13 mouse cellular contexts compared by ENCODE assay signal in genomic region chr3:137818713-137819112, GRCm38 (mm10). TPM values are rescaled to one million over a fixed set of nuclear protein-coding genes. Genes with fewer than 3 reads are reported as not detected.
DNase-seq lines count a peak whose midpoint lies in the region; ATAC-seq lines count a peak whose summit lies in the region.
"Had no signal": no experiment of that assay in that cellular context is flagged by ENCODE, and none has a peak within 500 bp of the region (broad histone marks: within the 10 kb centered on the region; RNA-seq: fewer than 3 reads in every experiment).

No protein-coding gene starts in this region.

- H3K27ac ChIP-seq in forebrain, embryonic 14.5 days (ENCODE audit: low read depth, low read length): no peak overlapping the region
- H3K27ac ChIP-seq in forebrain, embryonic 13.5 days: no peak overlapping the region
- H3K27ac ChIP-seq in kidney, embryonic 15.5 days: no peak overlapping the region
- H3K27ac ChIP-seq: embryonic facial prominence, embryonic 15.5 days; heart, embryonic 15.5 days; liver, embryonic 12.5 days; macrophage had no signal

- WGBS in forebrain, embryonic 14.5 days: 3% methylated on average over 4 of the region's 4 CpGs
- WGBS in forebrain, embryonic 13.5 days: under 1% methylated on average over 4 of the region's 4 CpGs
- WGBS in kidney, embryonic 15.5 days: 23% methylated on average over 4 of the region's 4 CpGs

- no peaks in the 10 kb centered on the region for H3K4me1 ChIP-seq in forebrain, embryonic 14.5 days (ENCODE audit: control insufficient read depth, insufficient read depth, low read length)
- H3K4me1 ChIP-seq in forebrain, embryonic 13.5 days: peaks cover 9% of the 10 kb centered on the region; the same call in 1 of the 2 replicates
- H3K4me1 ChIP-seq in kidney, embryonic 15.5 days: 0 out of 2 replicates have a peak, but pooled peaks cover 5% of the 10 kb centered on the region
- H3K4me1 ChIP-seq: embryonic facial prominence, embryonic 15.5 days; heart, embryonic 15.5 days; liver, embryonic 12.5 days had no signal

- no peak for ATAC-seq in forebrain, embryonic 14.5 days
- ATAC-seq in forebrain, embryonic 13.5 days: no peak
- no peak for ATAC-seq in kidney, embryonic 15.5 days (replicated peaks; ENCODE audit: low FRiP score)
- ATAC-seq: liver, embryonic 12.5 days had no signal

- no peak overlapping the region for H3K4me3 ChIP-seq in forebrain, embryonic 14.5 days (ENCODE audit: low read depth, low read length)
- H3K4me3 ChIP-seq in forebrain, embryonic 13.5 days: no peak overlapping the region
- H3K4me3 ChIP-seq in kidney, embryonic 15.5 days (replicated peaks): no peak overlapping the region
- H3K4me3 ChIP-seq: embryonic facial prominence, embryonic 15.5 days; heart, embryonic 15.5 days; liver, embryonic 12.5 days had no signal

- H3K9ac ChIP-seq in forebrain, embryonic 14.5 days (ENCODE audit: low read length): no peak overlapping the region
- no peak overlapping the region for H3K9ac ChIP-seq in forebrain, embryonic 13.5 days
- no peak overlapping the region for H3K9ac ChIP-seq in kidney, embryonic 15.5 days
- H3K9ac ChIP-seq: embryonic facial prominence, embryonic 15.5 days; heart, embryonic 15.5 days; liver, embryonic 12.5 days had no signal

- no peak overlapping the region for H3K4me2 ChIP-seq in forebrain, embryonic 14.5 days (ENCODE audit: low read length)
- no peak overlapping the region for H3K4me2 ChIP-seq in forebrain, embryonic 13.5 days
- H3K4me2 ChIP-seq in kidney, embryonic 15.5 days: no peak overlapping the region
- H3K4me2 ChIP-seq: embryonic facial prominence, embryonic 15.5 days; heart, embryonic 15.5 days; liver, embryonic 12.5 days had no signal

- DNase-seq in forebrain, embryonic 14.5 days (ENCODE audit: low spot score): peak; percentile 44
- peak; percentile 19 for DNase-seq in kidney, postnatal 14 days
- DNase-seq in ES-CJ7 (ENCODE audit: low read depth, low spot score): peak; percentile 42
- peak; percentile 52 for DNase-seq in embryo, embryonic 10.5 days (ENCODE audit: low spot score)
- no peak for DNase-seq in B cell, adult 2 months
- DNase-seq in heart, adult 8-10 months (ENCODE audit: low spot score): no peak
- DNase-seq: cerebellum, adult 11 months had no signal

- no peaks in the 10 kb centered on the region for H3K36me3 ChIP-seq in forebrain, embryonic 14.5 days (ENCODE audit: control insufficient read depth, insufficient read depth, low read length)
- no peaks in the 10 kb centered on the region for H3K36me3 ChIP-seq in forebrain, embryonic 13.5 days (ENCODE audit: poor library complexity, severe bottlenecking)
- no peaks in the 10 kb centered on the region for H3K36me3 ChIP-seq in kidney, embryonic 15.5 days
- H3K36me3 ChIP-seq: embryonic facial prominence, embryonic 15.5 days; heart, embryonic 15.5 days; liver, embryonic 12.5 days had no signal

- H3K9me3 ChIP-seq in forebrain, embryonic 14.5 days (replicated peaks; ENCODE audit: control insufficient read depth, low read length): no peaks in the 10 kb centered on the region
- H3K9me3 ChIP-seq in forebrain, embryonic 13.5 days (replicated peaks): no peaks in the 10 kb centered on the region
- H3K9me3 ChIP-seq in kidney, embryonic 15.5 days (replicated peaks): no peaks in the 10 kb centered on the region
- H3K9me3 ChIP-seq: embryonic facial prominence, embryonic 15.5 days; heart, embryonic 15.5 days; liver, embryonic 12.5 days had no signal

- H3K27me3 ChIP-seq in forebrain, embryonic 14.5 days (replicated peaks; ENCODE audit: control insufficient read depth, insufficient read depth, low read length): no peaks in the 10 kb centered on the region
- H3K27me3 ChIP-seq in forebrain, embryonic 13.5 days: no peaks in the 10 kb centered on the region
- no peaks in the 10 kb centered on the region for H3K27me3 ChIP-seq in kidney, embryonic 15.5 days
- H3K27me3 ChIP-seq: embryonic facial prominence, embryonic 15.5 days; heart, embryonic 15.5 days; liver, embryonic 12.5 days had no signal

RNA-seq across cellular contexts. Expression of gene H2afz, which starts 45.6 kb away (rescaled TPM):
- polyA plus RNA-seq in forebrain, embryonic 14.5 days (2014; fragmentation: Nextera tagmentation; extraction: Ambion mirVana): 1,646 and 1,983 TPM in 2 replicates
- 2,450 and 2,763 TPM in 2 replicates for polyA plus RNA-seq in forebrain, embryonic 13.5 days (2015; fragmentation: Nextera tagmentation; extraction: Ambion mirVana)
- polyA plus RNA-seq in kidney, embryonic 15.5 days (2015; fragmentation: Nextera tagmentation; extraction: Ambion mirVana): 2,163 and 2,393 TPM in 2 replicates
- total RNA-seq in heart, adult 8-10 months (2022): 10 to 100 TPM; 52.4 to 76.5 (median 66.3) TPM

RNA-seq across cellular contexts. Expression of gene Dnajb14, which starts 48.8 kb away (rescaled TPM):
- polyA plus RNA-seq in forebrain, embryonic 14.5 days (2014; fragmentation: Nextera tagmentation; extraction: Ambion mirVana): 6.3 and 9.1 TPM in 2 replicates
- polyA plus RNA-seq in forebrain, embryonic 13.5 days (2015; fragmentation: Nextera tagmentation; extraction: Ambion mirVana): 6.3 and 7.3 TPM in 2 replicates
- polyA plus RNA-seq in kidney, embryonic 15.5 days (2015; fragmentation: Nextera tagmentation; extraction: Ambion mirVana): 10.1 and 10.8 TPM in 2 replicates
- total RNA-seq in heart, adult 8-10 months (2022): 10 to 100 TPM in 2 of 4 experiments, 1 to 10 TPM in 2; 8.4 to 13.3 (median 10.8) TPM

Comparison
In these comparisons a context has a peak if more than half of its experiments do, and no peak if none do; other contexts are left out.
1. DNase-seq: peak in forebrain, embryonic 14.5 days (single experiment), kidney, postnatal 14 days (single experiment), ES-CJ7 (single experiment) and embryo, embryonic 10.5 days (single experiment); none in B cell, adult 2 months (0 of 2) and heart, adult 8-10 months (single experiment).